Mouse (Mus musculus): ENCODE data around the gene Cnot10.

DNA sequence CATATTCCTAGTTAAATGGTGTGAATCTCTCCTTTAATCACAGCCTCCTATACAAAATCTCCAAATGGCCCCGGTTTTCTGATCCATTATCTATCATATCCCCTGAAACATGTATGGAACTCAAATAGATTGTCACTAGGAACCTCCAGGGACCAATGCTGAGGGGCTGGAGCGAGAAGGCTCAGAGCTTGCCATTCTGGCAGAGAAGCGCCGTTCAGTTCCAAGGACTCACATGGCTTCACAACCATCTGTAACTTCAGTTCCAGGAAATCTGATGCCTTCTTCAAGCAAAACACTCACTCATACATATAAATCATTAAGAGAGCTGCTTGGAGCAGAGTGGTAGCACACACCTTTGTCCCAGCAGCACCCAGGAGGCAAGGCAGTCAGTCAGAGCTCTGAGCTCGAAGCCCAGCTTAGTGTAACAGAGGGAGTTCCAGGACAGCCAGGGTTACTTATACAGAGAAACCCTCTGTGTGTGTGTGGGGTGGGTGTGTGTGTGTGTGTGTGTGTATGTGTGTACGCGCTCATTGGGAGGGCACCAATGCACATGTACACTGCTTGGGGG lies 100.9 kb downstream of the Cnot10 start:
- TF ChIP-seq CTCF (IDR thresholded peaks at IDR 0.05; ENCODE audit: low read depth, low read length) (no peak), POLR2A (IDR thresholded peaks at IDR 0.05; ENCODE audit: borderline replicate concordance, low read depth, low read length) (no peak)
